12 mouse cellular contexts compared by ENCODE assay signal in the genomic region with DNA sequence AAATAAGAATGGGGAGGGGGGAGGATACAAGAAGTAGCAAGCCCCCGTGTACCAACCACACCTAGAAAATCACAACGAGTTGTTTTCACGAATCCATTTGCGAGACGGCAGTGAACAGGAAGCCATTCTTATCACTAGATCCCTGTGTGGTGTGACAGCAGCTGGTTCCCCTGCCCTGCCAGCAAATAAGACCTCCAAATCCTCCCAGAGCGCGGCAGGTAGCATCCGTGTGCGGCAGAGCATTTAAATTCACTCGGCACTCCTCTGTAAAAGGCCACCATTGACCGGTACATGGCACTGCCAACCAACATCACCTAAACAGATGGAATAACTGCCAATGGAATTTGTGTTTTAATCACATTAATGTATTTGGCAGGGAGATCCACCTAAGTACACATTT.
DNase-seq lines count a peak whose midpoint lies in the region; ATAC-seq and TF ChIP-seq lines count a peak whose summit lies in the region.
"Had no signal": no experiment of that assay in that cellular context is flagged by ENCODE, and none has a peak within 500 bp of the region (broad histone marks: within the 10 kb centered on the region; RNA-seq: fewer than 3 reads in every experiment).

No protein-coding gene starts in this region.

- no peak overlapping the region for H3K9ac ChIP-seq in neural tube, embryonic 11.5 days (ENCODE audit: low read length)
- no peak overlapping the region for H3K9ac ChIP-seq in hindbrain, embryonic 15.5 days
- H3K9ac ChIP-seq in neural tube, embryonic 14.5 days (replicated peaks; ENCODE audit: low read depth, low read length) = 0 out of 2 replicates have a peak overlapping the region, but pooled peaks have one; percentile 32
- no peak overlapping the region for H3K9ac ChIP-seq in stomach, postnatal 0 days (ENCODE audit: low read length)
- H3K9ac ChIP-seq: liver, embryonic 15.5 days had no signal

- H3K36me3 ChIP-seq in neural tube, embryonic 11.5 days (ENCODE audit: control insufficient read depth, insufficient read depth, low read length) = no peaks in the 10 kb centered on the region
- H3K36me3 ChIP-seq in hindbrain, embryonic 15.5 days = no peaks in the 10 kb centered on the region
- no peaks in the 10 kb centered on the region for H3K36me3 ChIP-seq in neural tube, embryonic 14.5 days (ENCODE audit: control insufficient read depth, insufficient read depth, low read length)
- no peaks in the 10 kb centered on the region for H3K36me3 ChIP-seq in stomach, postnatal 0 days (ENCODE audit: control insufficient read depth, insufficient read depth, low read length)
- H3K36me3 ChIP-seq: liver, embryonic 15.5 days had no signal

- H3K4me2 ChIP-seq in neural tube, embryonic 11.5 days (ENCODE audit: low read depth) = no peak overlapping the region
- H3K4me2 ChIP-seq in hindbrain, embryonic 15.5 days = 0 out of 2 replicates have a peak overlapping the region, but pooled peaks have one; percentile 39
- H3K4me2 ChIP-seq in neural tube, embryonic 14.5 days (ENCODE audit: low read depth, low read length) = no peak overlapping the region; the same call in 1 of the 2 replicates
- H3K4me2 ChIP-seq in stomach, postnatal 0 days (replicated peaks; ENCODE audit: low read depth) = no peak overlapping the region
- H3K4me2 ChIP-seq: liver, embryonic 15.5 days had no signal

- TF ChIP-seq CTCF in stomach, postnatal 0 days (IDR thresholded peaks at IDR 0.05; ENCODE audit: low read depth) = no peak

- H3K4me1 ChIP-seq in neural tube, embryonic 11.5 days (ENCODE audit: control insufficient read depth, insufficient read depth, low read length) = peaks cover 4% of the 10 kb centered on the region; the same call in 1 of the 2 replicates
- peaks cover 41% of the 10 kb centered on the region for H3K4me1 ChIP-seq in hindbrain, embryonic 15.5 days (replicated peaks)
- H3K4me1 ChIP-seq in neural tube, embryonic 14.5 days (ENCODE audit: control insufficient read depth, insufficient read depth, low read length) = peaks cover 28% of the 10 kb centered on the region
- no peaks in the 10 kb centered on the region for H3K4me1 ChIP-seq in stomach, postnatal 0 days (replicated peaks; ENCODE audit: control insufficient read depth, insufficient read depth)
- H3K4me1 ChIP-seq: liver, embryonic 15.5 days had no signal

- H3K27ac ChIP-seq in neural tube, embryonic 11.5 days (ENCODE audit: low read depth, low read length) = peak overlapping the region; percentile 39
- H3K27ac ChIP-seq in hindbrain, embryonic 15.5 days (replicated peaks) = peak overlapping the region; percentile 82
- peak overlapping the region; percentile 70 for H3K27ac ChIP-seq in neural tube, embryonic 14.5 days (ENCODE audit: low read depth, low read length)
- H3K27ac ChIP-seq in stomach, postnatal 0 days (replicated peaks) = no peak overlapping the region
- H3K27ac ChIP-seq: liver, embryonic 15.5 days had no signal

- DNase-seq in neural tube, embryonic 11.5 days (ENCODE audit: low spot score) = no peak
- no peak for DNase-seq in neural tube, embryonic 10.5 days (ENCODE audit: extremely low spot score, low spot score)
- DNase-seq in cerebellum, postnatal 36 days = peak; percentile 4 to 7
- no peak for DNase-seq in spleen, postnatal 36 days (ENCODE audit: low spot score in 2 of 2)
- no peak for DNase-seq in lung, postnatal 36 days
- DNase-seq in stomach, postnatal 0 days (ENCODE audit: low spot score) = no peak
- DNase-seq: kidney, postnatal 14 days had no signal

- H3K9me3 ChIP-seq in neural tube, embryonic 11.5 days (ENCODE audit: control insufficient read depth, low read length) = no peaks in the 10 kb centered on the region
- H3K9me3 ChIP-seq in hindbrain, embryonic 15.5 days = no peaks in the 10 kb centered on the region
- H3K9me3 ChIP-seq in neural tube, embryonic 14.5 days (ENCODE audit: control insufficient read depth, low read length) = no peaks in the 10 kb centered on the region
- H3K9me3 ChIP-seq in stomach, postnatal 0 days (ENCODE audit: control insufficient read depth, low read length) = no peaks in the 10 kb centered on the region
- H3K9me3 ChIP-seq: liver, embryonic 15.5 days; megakaryocyte, embryonic 14.5 days had no signal

- no peak for ATAC-seq in neural tube, embryonic 11.5 days (ENCODE audit: insufficient read depth, low FRiP score, low TSS enrichment)
- ATAC-seq in hindbrain, embryonic 15.5 days (ENCODE audit: low FRiP score, low read depth) = no peak
- no peak for ATAC-seq in neural tube, embryonic 14.5 days (ENCODE audit: low read depth)
- no peak for ATAC-seq in stomach, postnatal 0 days (ENCODE audit: low FRiP score, low TSS enrichment)
- ATAC-seq: activated CD4-positive, CD25-positive, alpha-beta regulatory T cell, adult 4 months had no signal

- WGBS in neural tube, embryonic 11.5 days = 82% methylated on average over 11 of the region's 11 CpGs
- WGBS in hindbrain, embryonic 15.5 days = 40% methylated on average over 11 of the region's 11 CpGs
- WGBS in neural tube, embryonic 14.5 days = 47% methylated on average over 11 of the region's 11 CpGs
- 72% methylated on average over 11 of the region's 11 CpGs for WGBS in stomach, postnatal 0 days

- H3K4me3 ChIP-seq in neural tube, embryonic 11.5 days (ENCODE audit: low read depth, low read length) = no peak overlapping the region
- no peak overlapping the region for H3K4me3 ChIP-seq in hindbrain, embryonic 15.5 days
- no peak overlapping the region for H3K4me3 ChIP-seq in neural tube, embryonic 14.5 days (ENCODE audit: low read depth, low read length)
- H3K4me3 ChIP-seq in stomach, postnatal 0 days (ENCODE audit: low read depth, low read length) = no peak overlapping the region
- H3K4me3 ChIP-seq: liver, embryonic 15.5 days; megakaryocyte, embryonic 14.5 days had no signal

- TF ChIP-seq EP300 in stomach, postnatal 0 days (optimal IDR thresholded peaks at IDR 0.05) = no peak

- no peaks in the 10 kb centered on the region for H3K27me3 ChIP-seq in neural tube, embryonic 11.5 days (ENCODE audit: control insufficient read depth, insufficient read depth, low read length)
- no peaks in the 10 kb centered on the region for H3K27me3 ChIP-seq in hindbrain, embryonic 15.5 days
- no peaks in the 10 kb centered on the region for H3K27me3 ChIP-seq in neural tube, embryonic 14.5 days (ENCODE audit: control insufficient read depth, insufficient read depth, low read length)
- H3K27me3 ChIP-seq in stomach, postnatal 0 days (ENCODE audit: control insufficient read depth, insufficient read depth, low read length) = no peaks in the 10 kb centered on the region
- H3K27me3 ChIP-seq: liver, embryonic 15.5 days; megakaryocyte, embryonic 14.5 days had no signal

Comparison
In these comparisons a context has a peak if more than half of its experiments do, and no peak if none do; other contexts are left out.
1. DNase-seq: peak in cerebellum, postnatal 36 days (2 of 2); none in neural tube, embryonic 11.5 days (single experiment), neural tube, embryonic 10.5 days (single experiment), spleen, postnatal 36 days (0 of 2), lung, postnatal 36 days (single experiment) and stomach, postnatal 0 days (single experiment).